Mouse (Mus musculus) spleen, embryonic (tissue): ENCODE results near the gene Osbp2.

Source experiments
- CTCF ChIA-PET: fragments of 350-600 bp; sonication (Branson Sonifier 250); formaldehyde crosslinking; loops from one replicate; lab custom pipeline; 2022; lab: Charles Lee

Osbp2 gene

GRCm38 (mm10) chr11:3864343-3864742 lies 640 bp upstream of the Osbp2 start:
- CTCF ChIA-PET: no interaction called here

GRCm38 (mm10) chr11:3862661-3863453 lies 846 bp downstream of the Osbp2 start:
- CTCF ChIA-PET: no interaction called here

DNA sequence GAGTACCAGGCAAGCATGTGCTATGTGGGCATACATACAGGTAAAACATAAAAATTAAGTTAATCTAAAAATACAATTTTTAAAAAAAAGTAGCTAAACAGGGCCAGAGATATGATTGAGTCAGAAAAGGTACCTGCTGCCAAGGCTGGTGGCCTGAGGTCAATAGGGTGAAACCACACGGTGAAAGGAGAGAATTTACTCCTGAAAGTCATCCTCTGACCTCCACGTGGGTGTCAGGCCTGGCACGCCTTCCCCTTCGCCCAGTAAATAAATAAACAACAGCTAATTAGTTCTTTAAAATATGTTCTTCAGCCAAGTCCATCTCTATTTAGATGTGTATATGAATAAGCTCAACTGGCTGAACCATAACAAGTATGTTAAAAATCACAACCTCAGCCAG lies 3.3 kb downstream of the Osbp2 start:
- CTCF ChIA-PET: no interaction called here

GRCm38 (mm10) chr11:3859778-3860177 lies 3.9 kb downstream of the Osbp2 start:
- CTCF ChIA-PET: no interaction called here

DNA sequence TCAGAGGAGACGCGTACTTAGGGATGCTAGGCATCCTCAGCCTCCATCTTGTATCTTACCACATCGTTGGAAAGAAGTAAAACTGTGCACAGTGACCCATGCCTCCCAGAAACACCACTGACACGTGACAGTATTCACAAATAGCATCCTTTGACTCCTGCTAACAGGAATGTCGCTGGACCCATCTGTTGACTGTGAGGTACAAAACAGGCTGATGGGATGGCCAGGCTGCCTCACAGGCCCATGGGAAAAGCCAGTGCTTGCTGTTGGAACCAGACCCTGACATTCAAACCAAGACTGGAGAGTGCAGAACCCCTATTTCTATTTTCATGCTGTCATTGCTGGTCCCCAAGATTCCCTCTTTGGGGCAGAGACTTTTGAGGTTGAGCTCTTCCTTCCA lies 5.8 kb downstream of the Osbp2 start:
- CTCF ChIA-PET: no interaction called here

DNA sequence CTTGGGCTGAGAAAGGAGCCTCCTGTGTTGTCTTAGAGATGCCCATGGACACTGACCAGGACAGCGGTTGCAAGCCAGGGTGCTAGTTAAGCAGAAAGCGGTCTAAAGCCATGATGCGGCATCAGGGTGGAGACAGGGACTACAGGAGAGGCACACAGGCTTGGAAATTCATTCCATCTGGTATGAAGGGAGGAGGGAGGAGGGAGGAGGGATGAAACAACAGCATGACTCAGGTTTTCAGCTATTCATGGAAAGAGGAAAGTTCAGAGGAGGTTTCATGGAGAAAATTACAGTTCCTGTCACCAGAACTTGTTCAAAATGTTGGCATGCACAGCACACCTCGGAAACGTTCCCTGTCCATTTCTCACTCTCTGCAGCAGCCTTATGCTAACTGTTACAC lies 7.9 kb downstream of the Osbp2 start:
- CTCF ChIA-PET: no interaction called here

- CTCF ChIA-PET: interaction anchor here (0.6 kb wide), 1 partner anchor 48 kb away, joined by 4 read pairs; no protein-coding TSS in a partner anchor
Measured at GRCm38 (mm10) chr11:3854156-3854555, 9.5 kb downstream of the Osbp2 start.

DNA sequence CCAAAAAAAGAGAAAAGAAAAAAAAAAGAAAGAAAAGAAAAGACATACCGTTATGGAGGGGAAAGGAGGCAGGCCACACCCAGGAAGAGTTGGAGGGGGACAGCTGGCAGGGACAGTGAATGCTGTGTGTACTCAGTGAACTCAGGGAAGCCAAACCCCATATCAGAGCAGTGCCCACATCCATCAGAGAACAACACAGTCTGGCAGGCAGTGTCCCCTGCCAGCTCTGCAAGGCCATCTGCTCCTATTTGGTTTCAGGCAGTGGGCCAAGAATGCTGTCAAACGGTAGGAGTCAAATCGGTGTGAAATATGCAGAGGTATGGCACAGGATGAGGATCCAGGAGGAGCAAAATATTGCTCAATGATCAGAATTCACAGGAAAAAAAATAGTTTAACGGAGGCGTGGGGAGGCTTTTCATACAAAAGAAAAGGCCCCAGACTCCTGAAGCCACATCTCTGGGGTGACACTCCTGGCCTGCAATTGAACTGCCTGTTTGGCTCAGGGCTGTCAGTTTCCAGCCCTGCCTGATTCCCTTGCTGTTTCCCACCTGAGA lies 10.1 kb downstream of the Osbp2 start:
- CTCF ChIA-PET: interaction anchor here (0.6 kb wide), 1 partner anchor 48 kb away, joined by 4 read pairs; no protein-coding TSS in a partner anchor

GRCm38 (mm10) chr11:3853031-3853430 lies 10.7 kb downstream of the Osbp2 start:
- CTCF ChIA-PET: no interaction called here

- CTCF ChIA-PET: no interaction called here
Measured at GRCm38 (mm10) chr11:3851872-3852271, 11.8 kb downstream of the Osbp2 start.

DNA sequence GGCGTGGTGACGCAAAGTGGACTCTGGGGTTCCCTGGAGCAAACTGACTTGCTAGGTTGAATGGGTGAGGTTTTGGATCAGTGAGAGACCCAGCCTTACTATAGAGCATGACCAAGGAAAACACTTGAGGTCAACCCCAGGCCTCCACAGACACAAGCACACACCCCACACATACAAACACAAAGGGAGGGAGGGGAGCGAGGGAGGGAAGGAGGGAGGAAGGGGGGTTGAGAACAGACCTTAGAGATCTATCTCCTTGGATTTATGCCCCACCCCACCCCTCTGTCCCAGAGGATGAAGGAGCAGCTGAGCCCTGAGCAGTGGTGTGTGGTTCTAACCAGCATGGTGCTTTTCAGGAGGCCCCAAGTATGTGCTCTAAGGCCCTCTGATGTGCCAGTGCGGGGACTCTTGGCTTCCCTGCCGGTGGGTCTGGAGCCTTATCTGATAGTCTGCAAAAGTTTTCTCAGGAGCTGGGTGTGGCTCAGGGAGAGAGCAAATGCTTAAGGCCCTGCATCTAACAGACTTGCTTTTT lies 12.9 kb downstream of the Osbp2 start:
- CTCF ChIA-PET: no interaction called here

GRCm38 (mm10) chr11:3850315-3850614 lies 13.4 kb downstream of the Osbp2 start:
- CTCF ChIA-PET: no interaction called here

DNA sequence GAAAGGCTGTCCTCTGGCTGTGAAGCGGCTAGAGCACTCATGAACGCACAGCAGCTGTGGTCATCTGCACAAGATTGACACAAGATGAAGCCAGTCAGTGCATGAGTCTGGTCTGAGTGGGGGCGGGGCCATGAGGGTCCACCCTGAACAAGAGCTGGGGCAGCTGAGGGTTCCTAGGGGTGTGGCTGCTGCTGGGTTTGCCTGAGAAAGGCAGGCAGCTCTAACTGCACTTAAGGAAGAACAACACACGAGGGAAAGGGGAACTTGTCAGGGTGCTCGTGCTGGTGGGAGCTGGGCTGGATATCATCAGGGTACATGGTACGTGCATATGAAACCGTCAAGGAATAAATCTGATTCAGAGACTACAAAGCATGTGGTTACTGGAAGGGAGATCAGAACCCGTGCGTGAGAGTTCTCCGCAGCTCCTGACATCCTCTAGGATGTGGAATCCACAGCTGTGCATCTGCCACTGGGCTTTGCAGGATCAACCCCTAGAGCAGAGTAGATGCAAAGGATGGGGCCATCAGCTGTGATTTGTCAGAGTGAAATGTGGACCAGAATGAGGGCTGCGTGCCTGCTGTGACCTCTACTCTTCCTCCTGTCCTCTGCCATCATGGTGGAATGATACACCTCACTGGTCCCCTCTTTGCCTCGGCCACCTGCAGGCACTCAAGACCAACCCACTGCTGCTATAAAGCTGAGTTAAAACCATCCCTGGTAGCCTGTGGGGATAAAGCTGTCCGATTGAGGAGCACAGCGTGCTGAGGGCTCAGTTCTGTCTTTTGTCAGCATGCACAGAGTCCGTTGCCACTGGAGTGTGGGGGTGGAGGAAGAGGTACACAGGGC lies 14.0 kb downstream of the Osbp2 start:
- CTCF ChIA-PET: no interaction called here

DNA sequence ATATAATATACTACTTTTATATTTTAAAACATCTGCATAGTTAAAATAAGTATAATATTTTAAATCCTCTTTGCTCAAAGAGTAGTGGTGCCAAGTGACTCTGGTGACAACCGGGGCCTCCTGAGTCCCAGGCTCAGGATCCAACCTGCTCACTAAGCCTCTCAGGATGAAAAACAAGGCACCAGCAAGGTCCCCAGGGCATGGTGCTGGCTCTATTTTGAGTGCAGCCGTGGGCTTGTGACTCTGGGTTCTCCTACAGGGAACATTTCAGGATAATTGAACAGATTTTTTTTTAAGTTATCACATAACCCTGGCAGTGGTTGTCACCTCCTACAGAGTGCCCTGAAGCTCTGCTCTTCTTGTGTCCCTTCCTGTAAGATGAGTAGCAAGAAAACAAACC lies 17.4 kb downstream of the Osbp2 start:
- CTCF ChIA-PET: no interaction called here

DNA sequence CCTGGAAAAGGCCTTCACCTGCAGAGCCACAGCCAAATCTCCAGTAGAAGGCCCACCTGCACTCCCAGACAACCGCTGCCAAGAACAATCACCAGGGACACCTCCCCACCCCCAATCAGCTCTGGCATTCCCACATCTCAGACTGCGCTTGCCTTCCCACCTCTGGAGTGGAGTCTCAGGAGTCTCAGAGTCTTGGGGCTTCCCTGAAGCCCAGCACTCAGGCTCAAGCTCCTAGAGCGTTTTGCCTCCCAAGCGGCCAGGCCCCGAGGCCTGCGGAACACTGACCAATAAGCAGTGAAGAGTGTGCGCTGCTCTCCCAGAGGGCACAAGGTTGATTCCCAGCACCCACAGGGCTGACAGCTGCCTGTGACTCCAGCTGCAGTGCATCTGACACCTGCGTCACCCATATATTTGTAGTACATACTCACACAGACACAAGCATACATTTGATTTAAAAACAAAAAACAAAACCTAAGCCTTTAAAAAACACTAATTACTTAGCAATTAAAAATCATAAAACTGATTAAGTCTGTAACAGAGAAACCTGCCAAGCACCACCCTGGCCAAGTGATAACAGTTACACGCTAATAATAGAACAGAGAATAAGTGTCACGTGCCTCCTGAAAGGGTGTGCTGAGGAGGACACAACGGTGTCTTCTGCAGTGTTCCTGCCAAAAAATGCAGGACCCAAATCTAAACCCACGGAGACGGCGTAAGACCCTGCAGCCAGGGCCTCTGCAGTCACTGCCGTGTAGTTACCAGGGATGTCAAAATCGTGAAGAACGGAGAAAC lies 19.6 kb downstream of the Osbp2 start:
- CTCF ChIA-PET: no interaction called here

DNA sequence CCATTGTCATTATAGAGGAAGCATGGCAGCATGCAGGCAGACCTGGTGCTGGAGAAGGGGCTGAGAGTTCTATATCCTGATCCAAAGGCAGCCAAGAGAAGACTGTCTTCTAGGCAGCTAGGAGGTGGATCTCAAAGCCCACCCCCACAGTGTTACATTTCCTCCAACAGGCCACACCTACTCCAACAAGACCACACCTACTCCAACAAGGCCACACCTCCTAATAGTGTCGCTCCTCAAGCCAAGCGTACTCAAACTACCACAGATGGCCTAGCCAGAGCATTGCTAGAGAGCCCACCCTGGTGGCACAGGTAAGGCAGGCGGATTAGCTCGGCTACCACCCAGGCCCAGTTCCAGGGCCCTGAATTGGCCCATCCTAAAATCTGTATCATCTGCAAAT lies 28.4 kb downstream of the Osbp2 start:
- CTCF ChIA-PET: no interaction called here

GRCm38 (mm10) chr11:3834421-3835098 lies 29.1 kb downstream of the Osbp2 start:
- CTCF ChIA-PET: no interaction called here

GRCm38 (mm10) chr11:3833544-3834420 lies 29.9 kb downstream of the Osbp2 start:
- CTCF ChIA-PET: no interaction called here

GRCm38 (mm10) chr11:3832193-3832901 lies 31.4 kb downstream of the Osbp2 start:
- CTCF ChIA-PET: no interaction called here
